Mouse (Mus musculus): ENCODE measurements around the gene Cyp4f14. TPM values are rescaled to one million over a fixed set of nuclear protein-coding genes. Genes with fewer than 3 reads are reported as not detected.

Cyp4f14 gene
- not detected in 2 replicates for polyA plus RNA-seq (2016; fragmentation: Nextera tagmentation; extraction: Ambion mirVana)

- Histone ChIP-seq H3K4me3 (replicated peaks) (no peak within 1 kb of the TSS), H3K4me2 (no peak within 1 kb of the TSS), H3K4me1 (replicated peaks) (no peaks in the 10 kb centered on the region), H3K27me3 (peaks cover 13% of the 10 kb centered on the region; the same call in 1 of the 2 replicates), H3K27ac (no peak within 1 kb of the TSS), H3K9ac (replicated peaks) (no peak within 1 kb of the TSS), H3K9me3 (peaks cover 19% of the 10 kb centered on the region; the same call in 1 of the 2 replicates), H3K36me3 (no peaks in the 10 kb centered on the region)
- no peak for ATAC-seq (ENCODE audit: insufficient number of reproducible peaks, insufficient read depth, low FRiP score, low TSS enrichment, low read depth)
- 73% methylated on average over 2 of the region's 2 CpGs for WGBS
These were observed at the start of gene Cyp4f14 for GRCm38 (mm10) chr17:32917131-32917530. TSS of gene Cyp4f14 (minus strand) at chr17:32917342.

GRCm38 (mm10) chr17:32965623-32966290, 48.6 kb upstream of the Cyp4f14 start, which contains the start of gene Zfp472:
TSS of gene Zfp472 (plus strand) at chr17:32965814.
- Histone ChIP-seq H3K9me3 (no peaks in the 10 kb centered on the region), H3K4me2 (peak within 1 kb of the TSS; percentile 76), H3K27me3 (no peaks in the 10 kb centered on the region), H3K27ac (peak within 1 kb of the TSS; percentile 90), H3K4me1 (replicated peaks) (peaks cover 11% of the 10 kb centered on the region), H3K9ac (replicated peaks) (peak within 1 kb of the TSS; percentile 71), H3K4me3 (replicated peaks) (peak within 1 kb of the TSS; percentile 77), H3K36me3 (no peaks in the 10 kb centered on the region)
- peak; percentile 99 for ATAC-seq (ENCODE audit: insufficient number of reproducible peaks, insufficient read depth, low FRiP score, low TSS enrichment, low read depth)
- WGBS = 1% methylated on average over 33 of the region's 33 CpGs

GRCm38 (mm10) chr17:32965253-32965622, 48.1 kb upstream of the Cyp4f14 start:
- peak overlapping the region; percentile 76 for H3K4me2 ChIP-seq
- no peaks in the 10 kb centered on the region for H3K36me3 ChIP-seq
- under 1% methylated on average over 14 of the region's 14 CpGs for WGBS
- peak overlapping the region; percentile 77 for H3K4me3 ChIP-seq (replicated peaks)
- H3K9ac ChIP-seq (replicated peaks) = peak overlapping the region; percentile 71
- ATAC-seq (ENCODE audit: insufficient number of reproducible peaks, insufficient read depth, low FRiP score, low TSS enrichment, low read depth) = peak; percentile 69
- peak overlapping the region; percentile 62; the same call in 1 of the 2 replicates for H3K27ac ChIP-seq
- no peaks in the 10 kb centered on the region for H3K9me3 ChIP-seq
- H3K4me1 ChIP-seq (replicated peaks) = peaks cover 11% of the 10 kb centered on the region
- no peaks in the 10 kb centered on the region for H3K27me3 ChIP-seq

- no peaks in the 10 kb centered on the region for H3K9me3 ChIP-seq
- H3K4me2 ChIP-seq = no peak overlapping the region
- peaks cover 5% of the 10 kb centered on the region for H3K4me1 ChIP-seq (replicated peaks)
- H3K9ac ChIP-seq (replicated peaks) = no peak overlapping the region
- no peaks in the 10 kb centered on the region for H3K36me3 ChIP-seq
- H3K27me3 ChIP-seq = no peaks in the 10 kb centered on the region
- ATAC-seq (ENCODE audit: insufficient number of reproducible peaks, insufficient read depth, low FRiP score, low TSS enrichment, low read depth) = no peak
- no peak overlapping the region for H3K4me3 ChIP-seq (replicated peaks)
- 32% methylated on average over 16 of the region's 16 CpGs for WGBS
- H3K27ac ChIP-seq = no peak overlapping the region
These were observed 34.3 kb upstream of the Cyp4f14 start for GRCm38 (mm10) chr17:32951441-32951840.

- H3K9ac ChIP-seq (replicated peaks) = no peak overlapping the region
- H3K4me3 ChIP-seq (replicated peaks) = no peak overlapping the region
- WGBS = 83% methylated on average over 11 of the region's 11 CpGs
- H3K27ac ChIP-seq = no peak overlapping the region
- peaks cover 7% of the 10 kb centered on the region for H3K4me1 ChIP-seq (replicated peaks)
- ATAC-seq (ENCODE audit: insufficient number of reproducible peaks, insufficient read depth, low FRiP score, low TSS enrichment, low read depth) = no peak
- no peaks in the 10 kb centered on the region for H3K27me3 ChIP-seq
- no peaks in the 10 kb centered on the region for H3K36me3 ChIP-seq
- no peaks in the 10 kb centered on the region for H3K9me3 ChIP-seq
- no peak overlapping the region for H3K4me2 ChIP-seq
These were observed 33.9 kb upstream of the Cyp4f14 start for GRCm38 (mm10) chr17:32951006-32951405.

GRCm38 (mm10) chr17:32950136-32950535, 33.0 kb upstream of the Cyp4f14 start:
- Histone ChIP-seq H3K27ac (no peak overlapping the region), H3K9ac (replicated peaks) (no peak overlapping the region), H3K27me3 (no peaks in the 10 kb centered on the region), H3K4me2 (no peak overlapping the region), H3K4me1 (replicated peaks) (peaks cover 7% of the 10 kb centered on the region), H3K4me3 (replicated peaks) (no peak overlapping the region), H3K36me3 (no peaks in the 10 kb centered on the region), H3K9me3 (no peaks in the 10 kb centered on the region)
- no peak for ATAC-seq (ENCODE audit: insufficient number of reproducible peaks, insufficient read depth, low FRiP score, low TSS enrichment, low read depth)
- WGBS = 94% methylated on average over 3 of the region's 3 CpGs

- H3K27ac ChIP-seq = peak within 1 kb of the TSS; percentile 14; the same call in 1 of the 2 replicates
- 35% methylated on average over 12 of the region's 12 CpGs for WGBS
- no peaks in the 10 kb centered on the region for H3K9me3 ChIP-seq
- no peaks in the 10 kb centered on the region for H3K27me3 ChIP-seq
- peak within 1 kb of the TSS; percentile 62 for H3K9ac ChIP-seq (replicated peaks)
- H3K36me3 ChIP-seq = no peaks in the 10 kb centered on the region
- H3K4me1 ChIP-seq (replicated peaks) = peaks cover 7% of the 10 kb centered on the region
- H3K4me2 ChIP-seq = peak within 1 kb of the TSS; percentile 69
- peak; percentile 88; the same call in 1 of the 2 replicates for ATAC-seq (ENCODE audit: insufficient number of reproducible peaks, insufficient read depth, low FRiP score, low TSS enrichment, low read depth)
- H3K4me3 ChIP-seq (replicated peaks) = peak within 1 kb of the TSS; percentile 42
These were observed 30.2 kb upstream of the Cyp4f14 start, which contains the start of gene Cyp4f13 for GRCm38 (mm10) chr17:32947215-32947914. TSS of gene Cyp4f13 (minus strand) at chr17:32947402.

- Histone ChIP-seq H3K27me3 (no peaks in the 10 kb centered on the region), H3K36me3 (no peaks in the 10 kb centered on the region), H3K9me3 (no peaks in the 10 kb centered on the region), H3K4me3 (replicated peaks) (peak overlapping the region; percentile 42), H3K4me1 (replicated peaks) (peaks cover 7% of the 10 kb centered on the region), H3K4me2 (peak overlapping the region; percentile 69), H3K9ac (replicated peaks) (peak overlapping the region; percentile 62), H3K27ac (peak overlapping the region; percentile 14; the same call in 1 of the 2 replicates)
- no peak for ATAC-seq (ENCODE audit: insufficient number of reproducible peaks, insufficient read depth, low FRiP score, low TSS enrichment, low read depth)
- 57% methylated on average over 9 of the region's 9 CpGs for WGBS
These were observed 29.6 kb upstream of the Cyp4f14 start for GRCm38 (mm10) chr17:32946716-32947115.

GRCm38 (mm10) chr17:32944402-32945035, 27.4 kb upstream of the Cyp4f14 start:
- no peaks in the 10 kb centered on the region for H3K27me3 ChIP-seq
- WGBS = 75% methylated on average over 3 of the region's 3 CpGs

GRCm38 (mm10) chr17:32943661-32944060, 26.5 kb upstream of the Cyp4f14 start:
- no peak overlapping the region for H3K27ac ChIP-seq
- H3K36me3 ChIP-seq = no peaks in the 10 kb centered on the region
- H3K9ac ChIP-seq (replicated peaks) = no peak overlapping the region
- ATAC-seq (ENCODE audit: insufficient number of reproducible peaks, insufficient read depth, low FRiP score, low TSS enrichment, low read depth) = no peak
- no peak overlapping the region for H3K4me2 ChIP-seq
- no peaks in the 10 kb centered on the region for H3K27me3 ChIP-seq
- peaks cover 7% of the 10 kb centered on the region for H3K4me1 ChIP-seq (replicated peaks)
- H3K9me3 ChIP-seq = no peaks in the 10 kb centered on the region
- 78% methylated on average over 3 of the region's 3 CpGs for WGBS
- no peak overlapping the region for H3K4me3 ChIP-seq (replicated peaks)

More at GRCm38 (mm10) chr17:32944402-32945035, 27.4 kb upstream of the Cyp4f14 start:
- H3K27ac ChIP-seq = no peak overlapping the region
- no peaks in the 10 kb centered on the region for H3K36me3 ChIP-seq
- no peaks in the 10 kb centered on the region for H3K9me3 ChIP-seq
- no peak for ATAC-seq (ENCODE audit: insufficient number of reproducible peaks, insufficient read depth, low FRiP score, low TSS enrichment, low read depth)
- no peak overlapping the region for H3K9ac ChIP-seq (replicated peaks)
- H3K4me2 ChIP-seq = no peak overlapping the region
- H3K4me1 ChIP-seq (replicated peaks) = peaks cover 7% of the 10 kb centered on the region
- no peak overlapping the region for H3K4me3 ChIP-seq (replicated peaks)

GRCm38 (mm10) chr17:32939831-32940230, 22.7 kb upstream of the Cyp4f14 start:
- no peak overlapping the region for H3K4me2 ChIP-seq
- no peak overlapping the region for H3K27ac ChIP-seq
- H3K36me3 ChIP-seq = no peaks in the 10 kb centered on the region
- WGBS = 80% methylated on average over 4 of the region's 4 CpGs
- no peaks in the 10 kb centered on the region for H3K27me3 ChIP-seq
- no peaks in the 10 kb centered on the region for H3K9me3 ChIP-seq
- H3K9ac ChIP-seq (replicated peaks) = no peak overlapping the region
- H3K4me3 ChIP-seq (replicated peaks) = no peak overlapping the region
- no peaks in the 10 kb centered on the region for H3K4me1 ChIP-seq (replicated peaks)
- no peak for ATAC-seq (ENCODE audit: insufficient number of reproducible peaks, insufficient read depth, low FRiP score, low TSS enrichment, low read depth)
